Mouse (Mus musculus): ENCODE measurements around the gene Ddn. TPM values are rescaled to one million over a fixed set of nuclear protein-coding genes. Genes with fewer than 3 reads are reported as not detected.

Ddn gene
- polyA plus RNA-seq (2015; fragmentation: Nextera tagmentation; extraction: Ambion mirVana), result 0.04 TPM in 1 of 2 replicates, not detected in the other

GRCm38 (mm10) chr15:98809390-98809789, at the start of gene Ddn:
Ddn (minus strand) TSS chr15:98809490.
- H3K4me3 ChIP-seq, result peak within 1 kb of the TSS; percentile 42
- ATAC-seq (ENCODE audit: borderline replicate concordance, extremely low read depth, low FRiP score, low TSS enrichment), result no peak
- H3K27ac ChIP-seq, result no peak within 1 kb of the TSS
- peaks cover 40% of the 10 kb centered on the region for H3K4me1 ChIP-seq
- H3K4me2 ChIP-seq, result peak within 1 kb of the TSS; percentile 86
- H3K27me3 ChIP-seq, result peaks cover 59% of the 10 kb centered on the region
- H3K9me3 ChIP-seq, result no peaks in the 10 kb centered on the region
- peaks cover 33% of the 10 kb centered on the region for H3K36me3 ChIP-seq
- 39% methylated on average over 3 of the region's 3 CpGs for WGBS
- H3K9ac ChIP-seq, result peak within 1 kb of the TSS; percentile 41; the same call in 1 of the 2 replicates

DNA sequence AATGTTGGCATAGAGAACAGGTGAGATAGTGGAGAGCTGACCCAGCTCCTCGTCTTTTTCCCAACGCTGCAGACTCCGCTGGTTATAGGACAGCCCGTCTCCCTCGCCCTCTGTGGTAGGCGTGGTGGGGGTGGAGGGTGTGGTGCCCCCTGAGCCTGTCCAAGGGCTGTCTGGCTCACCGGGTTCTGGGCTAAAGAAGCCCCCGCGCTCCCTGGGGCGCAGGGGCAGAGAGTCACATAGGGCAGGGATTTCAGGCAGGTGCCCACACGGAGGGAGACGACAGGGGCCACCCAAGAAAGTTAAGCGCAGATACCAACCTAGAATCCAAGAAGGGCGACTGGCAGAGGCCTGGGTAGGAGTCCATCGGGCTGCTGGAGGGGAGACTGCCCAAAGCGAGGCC, 44.9 kb upstream of the Ddn start:
- no peak for ATAC-seq (ENCODE audit: borderline replicate concordance, extremely low read depth, low FRiP score, low TSS enrichment)
- Histone ChIP-seq H3K4me3 (no peak overlapping the region), H3K9ac (no peak overlapping the region), H3K4me1 (no peaks in the 10 kb centered on the region), H3K27ac (no peak overlapping the region), H3K36me3 (peaks cover 99% of the 10 kb centered on the region), H3K27me3 (no peaks in the 10 kb centered on the region), H3K9me3 (no peaks in the 10 kb centered on the region), H3K4me2 (no peak overlapping the region)
- WGBS, result 87% methylated on average over 16 of the region's 16 CpGs

DNA sequence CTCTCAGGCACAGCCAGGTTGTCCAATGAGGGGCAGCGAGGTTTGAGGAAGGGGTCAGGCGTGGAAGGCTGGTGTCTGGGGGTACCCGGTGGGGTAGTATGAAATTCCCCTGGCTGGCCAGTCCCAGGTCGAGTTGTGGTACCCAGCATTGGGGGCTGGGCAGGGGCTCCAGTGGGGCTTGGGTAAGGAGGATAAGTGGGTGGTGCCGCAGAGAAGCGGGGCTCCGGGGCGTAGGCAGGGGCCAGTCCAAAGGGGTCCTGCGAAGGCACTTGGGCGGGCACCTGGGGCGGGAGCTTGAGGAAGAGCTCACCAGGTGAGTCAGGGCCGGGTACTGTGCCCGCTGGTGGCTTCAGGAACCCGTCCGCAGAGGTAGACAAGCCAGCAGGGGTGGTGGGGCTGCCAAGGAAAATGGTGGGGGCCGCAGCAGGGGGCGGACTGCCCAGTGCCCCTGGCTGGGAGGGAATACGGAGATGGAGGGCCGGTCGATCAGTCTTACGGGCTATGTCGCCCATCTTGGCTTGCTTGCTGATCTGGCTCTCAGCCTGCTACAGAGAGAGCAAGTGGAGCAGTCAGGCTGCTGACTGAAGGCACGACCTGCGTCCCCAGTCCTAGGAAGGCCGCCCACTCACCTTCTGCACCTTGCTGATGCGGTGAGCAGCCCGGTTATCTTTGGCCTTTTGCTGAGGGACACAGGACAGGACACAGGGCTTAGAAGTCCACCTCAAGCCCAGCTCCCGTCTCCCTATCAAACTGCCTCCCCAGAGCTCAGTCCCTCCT, 44.1 kb upstream of the Ddn start:
- Histone ChIP-seq H3K9me3 (no peaks in the 10 kb centered on the region), H3K27me3 (no peaks in the 10 kb centered on the region), H3K4me1 (no peaks in the 10 kb centered on the region), H3K4me3 (no peak overlapping the region), H3K36me3 (peaks cover 100% of the 10 kb centered on the region), H3K4me2 (no peak overlapping the region), H3K9ac (no peak overlapping the region), H3K27ac (no peak overlapping the region)
- WGBS, result 93% methylated on average over 28 of the region's 28 CpGs
- ATAC-seq (ENCODE audit: borderline replicate concordance, extremely low read depth, low FRiP score, low TSS enrichment), result no peak

GRCm38 (mm10) chr15:98852733-98853132, 43.4 kb upstream of the Ddn start:
- Histone ChIP-seq H3K36me3 (peaks cover 100% of the 10 kb centered on the region), H3K4me1 (no peaks in the 10 kb centered on the region), H3K4me3 (no peak overlapping the region), H3K9me3 (no peaks in the 10 kb centered on the region), H3K27ac (no peak overlapping the region), H3K9ac (no peak overlapping the region), H3K27me3 (no peaks in the 10 kb centered on the region), H3K4me2 (no peak overlapping the region)
- 80% methylated on average over 9 of the region's 9 CpGs for WGBS
- 0 out of 2 replicates have a peak, but pooled peaks have one; percentile 10 for ATAC-seq (ENCODE audit: borderline replicate concordance, extremely low read depth, low FRiP score, low TSS enrichment)

DNA sequence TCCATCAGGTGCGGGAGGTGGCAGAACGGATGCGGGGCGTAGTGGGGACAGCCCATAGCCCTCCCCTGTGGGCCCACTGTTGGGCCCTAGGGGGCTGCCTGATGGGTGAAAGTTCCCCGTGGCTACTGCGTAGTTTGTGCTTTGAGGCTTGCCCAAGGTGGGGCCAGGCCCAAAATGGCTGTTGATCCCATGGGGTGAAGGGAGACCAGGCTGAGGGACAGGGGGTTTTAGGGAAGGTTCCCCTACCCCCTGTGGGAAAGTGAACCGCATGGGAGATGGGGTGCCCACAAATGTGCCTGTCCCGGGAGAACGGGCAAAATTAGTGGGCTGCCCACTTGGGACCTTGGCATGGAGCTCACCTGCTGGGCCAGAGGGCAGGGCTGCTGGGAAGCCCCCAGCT, 42.8 kb upstream of the Ddn start:
- Histone ChIP-seq H3K27ac (no peak overlapping the region), H3K4me2 (no peak overlapping the region), H3K9ac (no peak overlapping the region), H3K9me3 (no peaks in the 10 kb centered on the region), H3K27me3 (no peaks in the 10 kb centered on the region), H3K4me3 (no peak overlapping the region), H3K36me3 (peaks cover 99% of the 10 kb centered on the region), H3K4me1 (no peaks in the 10 kb centered on the region)
- 92% methylated on average over 9 of the region's 9 CpGs for WGBS
- no peak for ATAC-seq (ENCODE audit: borderline replicate concordance, extremely low read depth, low FRiP score, low TSS enrichment)

DNA sequence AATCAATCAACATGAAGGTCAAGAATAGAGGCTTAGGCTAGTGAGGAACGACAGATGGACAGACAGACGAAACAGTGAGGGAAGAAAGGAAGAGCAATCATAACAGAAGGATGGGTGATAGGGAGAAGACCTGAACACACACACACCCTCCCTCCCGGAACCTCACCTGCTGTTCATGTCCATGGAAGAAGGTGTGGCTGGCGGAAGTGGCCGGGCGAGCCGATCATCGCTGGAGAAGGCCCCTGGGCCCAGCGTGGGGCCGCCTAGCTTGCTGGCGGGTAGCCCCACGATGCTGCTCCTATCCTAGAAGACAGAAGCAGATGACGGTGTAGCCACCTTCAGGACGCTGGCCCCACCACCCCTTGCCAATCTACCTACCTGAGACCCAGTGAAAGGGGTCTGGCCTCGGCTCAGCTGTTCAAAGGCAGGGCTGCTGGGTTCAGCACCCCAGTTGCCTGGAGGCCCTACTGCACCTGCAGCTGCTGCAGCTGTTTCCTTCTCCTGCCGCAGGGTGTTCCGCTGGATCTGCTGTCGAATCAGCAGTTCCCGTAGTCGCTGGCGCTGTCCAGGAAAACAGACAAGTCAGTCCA, 42.0 kb upstream of the Ddn start:
- Histone ChIP-seq H3K9me3 (no peaks in the 10 kb centered on the region), H3K27ac (no peak overlapping the region), H3K4me2 (no peak overlapping the region), H3K27me3 (no peaks in the 10 kb centered on the region), H3K9ac (no peak overlapping the region), H3K36me3 (peaks cover 99% of the 10 kb centered on the region), H3K4me1 (no peaks in the 10 kb centered on the region), H3K4me3 (no peak overlapping the region)
- no peak for ATAC-seq (ENCODE audit: borderline replicate concordance, extremely low read depth, low FRiP score, low TSS enrichment)
- 87% methylated on average over 20 of the region's 21 CpGs for WGBS

GRCm38 (mm10) chr15:98850668-98851067, 41.4 kb upstream of the Ddn start:
- Histone ChIP-seq H3K9ac (no peak overlapping the region), H3K4me1 (no peaks in the 10 kb centered on the region), H3K36me3 (peaks cover 99% of the 10 kb centered on the region), H3K4me3 (no peak overlapping the region), H3K9me3 (no peaks in the 10 kb centered on the region), H3K27me3 (no peaks in the 10 kb centered on the region), H3K4me2 (no peak overlapping the region), H3K27ac (no peak overlapping the region)
- 85% methylated on average over 14 of the region's 14 CpGs for WGBS
- ATAC-seq (ENCODE audit: borderline replicate concordance, extremely low read depth, low FRiP score, low TSS enrichment), result no peak

DNA sequence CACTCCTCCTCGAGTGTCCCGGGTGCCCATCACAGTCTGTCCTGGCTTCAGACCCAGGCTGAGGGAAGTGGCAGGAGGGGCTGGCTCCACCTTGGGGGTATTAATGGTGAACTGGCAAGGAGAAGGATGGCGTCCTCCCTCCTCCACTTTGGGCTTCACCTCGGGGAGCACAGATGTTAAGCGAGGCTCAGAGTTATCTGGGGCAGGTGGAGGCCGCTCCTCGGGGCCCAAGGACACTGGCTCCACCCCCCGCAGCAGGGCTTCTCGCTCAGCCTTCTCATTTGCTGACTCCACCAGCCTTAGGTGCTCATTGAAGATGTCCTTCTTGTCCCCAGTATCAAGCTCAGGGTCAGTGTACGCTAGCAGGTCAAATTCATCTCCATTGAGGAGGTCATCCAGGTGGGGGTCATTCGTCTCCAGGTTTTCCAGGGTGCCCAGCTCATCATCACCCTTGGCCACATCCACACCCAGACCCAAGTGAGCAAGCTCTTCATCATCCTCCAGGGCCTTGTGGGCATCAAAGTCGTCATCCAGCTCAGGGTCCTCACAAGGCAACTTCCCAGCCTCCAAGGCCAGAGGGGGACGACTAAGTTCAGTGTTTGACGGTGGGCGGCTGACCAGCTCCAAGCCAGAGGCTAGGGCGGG, 40.8 kb upstream of the Ddn start:
- no peak for ATAC-seq (ENCODE audit: borderline replicate concordance, extremely low read depth, low FRiP score, low TSS enrichment)
- Histone ChIP-seq H3K4me2 (no peak overlapping the region), H3K4me3 (no peak overlapping the region), H3K27ac (no peak overlapping the region), H3K9ac (no peak overlapping the region), H3K27me3 (no peaks in the 10 kb centered on the region), H3K36me3 (peaks cover 99% of the 10 kb centered on the region), H3K9me3 (no peaks in the 10 kb centered on the region), H3K4me1 (no peaks in the 10 kb centered on the region)
- 85% methylated on average over 16 of the region's 16 CpGs for WGBS

- Histone ChIP-seq H3K4me2 (no peak overlapping the region), H3K9ac (no peak overlapping the region), H3K4me1 (no peaks in the 10 kb centered on the region), H3K27me3 (no peaks in the 10 kb centered on the region), H3K36me3 (peaks cover 99% of the 10 kb centered on the region), H3K27ac (no peak overlapping the region), H3K4me3 (no peak overlapping the region), H3K9me3 (no peaks in the 10 kb centered on the region)
- ATAC-seq (ENCODE audit: borderline replicate concordance, extremely low read depth, low FRiP score, low TSS enrichment), result no peak
- 95% methylated on average over 11 of the region's 11 CpGs for WGBS
Observed at GRCm38 (mm10) chr15:98849165-98849564, 39.9 kb upstream of the Ddn start.

GRCm38 (mm10) chr15:98846140-98846539, 36.9 kb upstream of the Ddn start:
- peaks cover 99% of the 10 kb centered on the region for H3K36me3 ChIP-seq
- 89% methylated on average over 8 of the region's 8 CpGs for WGBS
- no peaks in the 10 kb centered on the region for H3K4me1 ChIP-seq
- no peak overlapping the region for H3K4me2 ChIP-seq
- H3K9ac ChIP-seq, result no peak overlapping the region
- H3K27ac ChIP-seq, result no peak overlapping the region
- no peak for ATAC-seq (ENCODE audit: borderline replicate concordance, extremely low read depth, low FRiP score, low TSS enrichment)
- no peaks in the 10 kb centered on the region for H3K27me3 ChIP-seq
- no peaks in the 10 kb centered on the region for H3K9me3 ChIP-seq
- H3K4me3 ChIP-seq, result no peak overlapping the region

GRCm38 (mm10) chr15:98845149-98845548, 35.9 kb upstream of the Ddn start:
- H3K36me3 ChIP-seq, result peaks cover 99% of the 10 kb centered on the region
- 87% methylated on average over 2 of the region's 2 CpGs for WGBS
- no peak overlapping the region for H3K27ac ChIP-seq
- no peaks in the 10 kb centered on the region for H3K27me3 ChIP-seq
- no peak overlapping the region for H3K9ac ChIP-seq
- ATAC-seq (ENCODE audit: borderline replicate concordance, extremely low read depth, low FRiP score, low TSS enrichment), result no peak
- no peaks in the 10 kb centered on the region for H3K9me3 ChIP-seq
- H3K4me1 ChIP-seq, result no peaks in the 10 kb centered on the region
- no peak overlapping the region for H3K4me3 ChIP-seq
- no peak overlapping the region for H3K4me2 ChIP-seq

- H3K27me3 ChIP-seq, result no peaks in the 10 kb centered on the region
- H3K9ac ChIP-seq, result no peak overlapping the region
- 86% methylated on average over 11 of the region's 11 CpGs for WGBS
- no peaks in the 10 kb centered on the region for H3K9me3 ChIP-seq
- H3K36me3 ChIP-seq, result peaks cover 99% of the 10 kb centered on the region
- no peak overlapping the region for H3K4me2 ChIP-seq
- H3K27ac ChIP-seq, result no peak overlapping the region
- H3K4me1 ChIP-seq, result no peaks in the 10 kb centered on the region
- H3K4me3 ChIP-seq, result no peak overlapping the region
- no peak for ATAC-seq (ENCODE audit: borderline replicate concordance, extremely low read depth, low FRiP score, low TSS enrichment)
Observed at GRCm38 (mm10) chr15:98843595-98844223, 34.4 kb upstream of the Ddn start.

All from lung, embryonic 15.5 days (tissue).